19 mouse cellular contexts compared by ENCODE assay signal in genomic region chr3:103494043-103494442, GRCm38 (mm10).
DNase-seq lines count a peak whose midpoint lies in the region; ATAC-seq lines count a peak whose summit lies in the region.
"Had no signal": no experiment of that assay in that cellular context is flagged by ENCODE, and none has a peak within 500 bp of the region (broad histone marks: within the 10 kb centered on the region; RNA-seq: fewer than 3 reads in every experiment).

No protein-coding gene starts in this region.

- H3K27me3 ChIP-seq in intestine, embryonic 16.5 days (replicated peaks; ENCODE audit: control insufficient read depth, insufficient read depth, low read length): no peaks in the 10 kb centered on the region
- no peaks in the 10 kb centered on the region for H3K27me3 ChIP-seq in splenic B cell, adult 2 months (ENCODE audit: control insufficient read depth, insufficient read depth, low read length, poor library complexity, severe bottlenecking)
- H3K27me3 ChIP-seq: embryonic facial prominence, embryonic 12.5 days; forebrain, embryonic 13.5 days; hindbrain, embryonic 15.5 days; kidney, embryonic 15.5 days; neural tube, embryonic 15.5 days had no signal

- no peak overlapping the region for H3K9ac ChIP-seq in intestine, embryonic 16.5 days (ENCODE audit: low read depth, low read length)
- H3K9ac ChIP-seq: embryonic facial prominence, embryonic 12.5 days; forebrain, embryonic 13.5 days; hindbrain, embryonic 15.5 days; kidney, embryonic 15.5 days; neural tube, embryonic 15.5 days had no signal

- ATAC-seq in CD4-positive, CD25-positive, alpha-beta regulatory T cell, adult 4 months: peak; percentile 51
- ATAC-seq in intestine, embryonic 16.5 days: peak; percentile 81
- no peak for ATAC-seq in frontal cortex, adult (ENCODE audit: low TSS enrichment)
- ATAC-seq: forebrain, embryonic 13.5 days had no signal

- peak; percentile 42 for DNase-seq in T-cell, adult 2 months (ENCODE audit: low spot score)
- peak; percentile 47 for DNase-seq in splenic B cell, adult 2 months (ENCODE audit: low read depth, low spot score)
- no peak for DNase-seq in retina, embryonic 14.5 days (ENCODE audit: low spot score)
- DNase-seq in urinary bladder, adult 18-20 months (ENCODE audit: low spot score in 2 of 2): no peak
- DNase-seq: adrenal gland, adult 2 months; cerebellum, adult 11 months; cerebellum, postnatal 10 days; heart, postnatal 36 days; kidney, postnatal 36 days; lung, postnatal 4 days; thymus, postnatal 14 days had no signal

- H3K4me1 ChIP-seq in intestine, embryonic 16.5 days (ENCODE audit: control insufficient read depth, insufficient read depth, low read length): no peaks in the 10 kb centered on the region
- H3K4me1 ChIP-seq: embryonic facial prominence, embryonic 12.5 days; forebrain, embryonic 13.5 days; hindbrain, embryonic 15.5 days; neural tube, embryonic 15.5 days had no signal

- 72% methylated on average over 3 of the region's 3 CpGs for WGBS in intestine, embryonic 16.5 days

- H3K27ac ChIP-seq in intestine, embryonic 16.5 days (ENCODE audit: low read length): no peak overlapping the region
- H3K27ac ChIP-seq: embryonic facial prominence, embryonic 12.5 days; forebrain, embryonic 13.5 days; hindbrain, embryonic 15.5 days; kidney, embryonic 15.5 days; neural tube, embryonic 15.5 days had no signal

- no peaks in the 10 kb centered on the region for H3K36me3 ChIP-seq in intestine, embryonic 16.5 days (ENCODE audit: control insufficient read depth, insufficient read depth, low read length)
- H3K36me3 ChIP-seq in splenic B cell, adult 2 months (ENCODE audit: control insufficient read depth, insufficient read depth, low read length, poor library complexity, severe bottlenecking): no peaks in the 10 kb centered on the region
- H3K36me3 ChIP-seq: embryonic facial prominence, embryonic 12.5 days; hindbrain, embryonic 15.5 days; kidney, embryonic 15.5 days; neural tube, embryonic 15.5 days had no signal

- H3K4me3 ChIP-seq in intestine, embryonic 16.5 days (ENCODE audit: low read length): no peak overlapping the region
- H3K4me3 ChIP-seq: embryonic facial prominence, embryonic 12.5 days; forebrain, embryonic 13.5 days; hindbrain, embryonic 15.5 days; kidney, embryonic 15.5 days; neural tube, embryonic 15.5 days had no signal

- H3K9me3 ChIP-seq in intestine, embryonic 16.5 days (ENCODE audit: control insufficient read depth, low read length): no peaks in the 10 kb centered on the region
- H3K9me3 ChIP-seq: embryonic facial prominence, embryonic 12.5 days; forebrain, embryonic 13.5 days; hindbrain, embryonic 15.5 days; kidney, embryonic 15.5 days; neural tube, embryonic 15.5 days had no signal

- H3K4me2 ChIP-seq in intestine, embryonic 16.5 days (ENCODE audit: low read depth, low read length): no peak overlapping the region
- H3K4me2 ChIP-seq: embryonic facial prominence, embryonic 12.5 days; forebrain, embryonic 13.5 days; hindbrain, embryonic 15.5 days; kidney, embryonic 15.5 days; neural tube, embryonic 15.5 days had no signal

Comparison
In these comparisons a context has a peak if more than half of its experiments do, and no peak if none do; other contexts are left out.
1. DNase-seq: peak in T-cell, adult 2 months (single experiment) and splenic B cell, adult 2 months (single experiment); none in retina, embryonic 14.5 days (single experiment) and urinary bladder, adult 18-20 months (0 of 2).